Mouse (Mus musculus) B cell, adult 2 months (primary cell): ENCODE results near the gene Trim65.
"Not testable (repeated sequence)": the region's sequence is repeated elsewhere in the genome, so short reads cannot be mapped to it uniquely, and the experiment has no call there.

Experiments used
- DNase-seq, 2 experiments: peaks; one replicate each; pipeline ENCODE4 v3.0.0; 2022

Trim65 gene

GRCm38 (mm10) chr11:116138096-116138467 lies 7.2 kb upstream of the Trim65 start:
- no peak for DNase-seq

- no peak for DNase-seq
These were observed 3.2 kb upstream of the Trim65 start for GRCm38 (mm10) chr11:116134171-116134570.

- no peak for DNase-seq
These were observed 2.6 kb upstream of the Trim65 start for GRCm38 (mm10) chr11:116133497-116133896.

GRCm38 (mm10) chr11:116132366-116133333 lies 1.7 kb upstream of the Trim65 start:
- no peak for DNase-seq

GRCm38 (mm10) chr11:116131349-116132170 lies 632 bp upstream of the Trim65 start:
- no peak for DNase-seq

GRCm38 (mm10) chr11:116129993-116130487 lies 888 bp downstream of the Trim65 start:
- DNase-seq, result peak; percentile 40 to 43

GRCm38 (mm10) chr11:116129091-116129790 lies 1.7 kb downstream of the Trim65 start:
- DNase-seq, result no peak

DNA sequence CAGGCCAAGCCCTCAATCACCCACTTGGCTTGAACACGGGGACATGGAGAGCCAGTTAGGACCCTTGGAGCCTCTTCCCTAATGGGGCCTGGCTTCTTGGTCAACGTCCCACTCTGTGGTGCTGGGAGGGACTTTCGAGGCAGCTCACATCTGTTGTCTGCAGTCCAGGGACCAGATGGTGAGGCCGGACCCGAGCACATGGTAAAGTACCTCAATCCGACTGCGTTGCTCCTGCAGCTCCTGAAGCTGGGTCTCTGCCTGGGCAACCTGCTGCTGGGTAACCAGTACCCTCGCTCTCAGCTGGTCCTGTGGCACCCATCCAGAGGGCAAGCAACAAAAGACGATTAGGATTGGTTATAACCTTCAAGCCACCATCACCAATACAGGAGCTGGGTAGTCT lies 2.9 kb downstream of the Trim65 start:
- no peak for DNase-seq

DNA sequence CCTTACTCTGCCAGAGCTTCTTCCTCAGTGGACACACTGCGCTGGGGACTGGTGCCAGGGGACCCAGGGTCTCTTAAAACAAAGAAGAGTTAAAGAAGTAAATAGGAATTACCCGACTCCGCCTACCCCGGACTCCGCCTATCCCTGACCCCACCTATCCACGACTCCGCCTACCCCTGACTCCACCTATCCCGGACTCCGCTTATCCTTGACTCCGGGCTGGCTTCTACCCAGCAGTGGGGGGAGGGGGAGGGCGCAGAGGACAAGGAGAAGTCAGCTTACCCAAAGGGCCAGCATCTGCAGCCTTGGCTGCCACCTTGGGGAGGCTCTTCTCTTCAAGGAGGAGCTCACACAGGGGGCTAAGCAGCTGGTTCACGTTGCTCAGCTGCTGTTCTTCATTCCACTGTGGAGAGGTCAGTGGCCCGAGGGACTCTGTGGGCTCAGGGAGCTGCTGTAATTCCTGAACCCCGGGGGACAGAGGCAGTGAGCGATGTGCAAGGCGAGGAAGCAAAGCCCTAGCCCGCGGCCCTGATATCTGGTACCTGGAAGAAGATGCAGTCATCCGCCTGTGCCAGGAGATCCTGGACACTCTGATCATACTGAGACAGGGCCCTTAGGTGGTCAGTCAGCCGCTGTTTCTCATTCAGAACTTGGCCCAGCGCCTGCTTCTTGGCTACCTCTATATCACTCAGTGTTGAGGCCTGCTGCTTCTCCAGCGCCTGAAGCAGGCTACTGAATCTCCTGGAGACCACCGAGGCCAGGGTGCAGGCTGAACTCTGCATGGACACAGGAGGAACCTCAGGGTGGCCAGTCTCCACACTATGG lies 3.6 kb downstream of the Trim65 start, which contains the start of gene Trim47:
TSS of gene Trim47 (minus strand) at position 55 of the 825 bp plus-strand sequence.
- no peak for DNase-seq

DNA sequence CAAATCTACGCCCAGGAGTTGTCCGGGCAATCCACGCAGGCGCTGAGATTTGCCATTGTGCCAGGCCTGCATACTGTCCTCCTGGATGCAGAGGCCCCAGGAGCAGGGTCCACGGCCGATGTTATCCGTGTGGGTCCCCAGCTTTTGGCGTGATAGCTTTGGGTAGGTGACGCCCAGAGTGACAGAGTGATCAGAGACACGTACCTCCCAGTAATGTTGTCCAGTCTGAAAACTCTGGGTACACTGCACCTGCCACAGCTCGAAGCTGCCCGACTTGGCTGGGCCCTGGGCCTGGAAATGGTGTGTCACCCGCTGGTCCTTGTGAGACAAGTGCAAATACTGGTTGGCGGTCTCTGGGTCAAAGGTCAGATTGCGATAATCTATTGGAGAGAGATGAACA lies 4.7 kb downstream of the Trim65 start:
- DNase-seq, result no peak

- not testable (repeated sequence) for DNase-seq
These were observed 9.1 kb downstream of the Trim65 start for GRCm38 (mm10) chr11:116121731-116122245.

- peak; percentile 41 to 42 for DNase-seq
These were observed 13.1 kb downstream of the Trim65 start for GRCm38 (mm10) chr11:116117819-116118218.

DNA sequence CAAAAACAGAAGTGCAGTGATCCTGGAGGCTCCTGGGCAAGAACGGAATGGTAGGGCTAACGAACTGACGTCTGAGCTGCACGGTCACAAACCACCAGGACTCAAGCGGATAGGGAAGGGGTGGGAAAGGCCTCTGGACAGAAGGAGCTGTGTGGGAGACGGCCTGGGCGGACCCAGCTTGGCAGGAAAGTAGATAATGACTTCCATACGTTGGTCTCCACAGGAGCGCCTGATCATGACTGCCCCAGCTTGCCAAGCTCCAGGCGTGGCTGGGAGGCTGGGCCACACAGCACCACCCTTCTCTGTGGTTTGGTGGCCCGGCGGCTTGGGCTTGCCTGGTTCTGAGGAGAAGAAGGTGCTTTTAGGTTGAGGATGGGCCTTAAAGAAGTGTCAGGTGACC lies 13.7 kb downstream of the Trim65 start:
- DNase-seq, result no peak

GRCm38 (mm10) chr11:116111611-116112203 lies 19.2 kb downstream of the Trim65 start:
- DNase-seq, result no peak

DNA sequence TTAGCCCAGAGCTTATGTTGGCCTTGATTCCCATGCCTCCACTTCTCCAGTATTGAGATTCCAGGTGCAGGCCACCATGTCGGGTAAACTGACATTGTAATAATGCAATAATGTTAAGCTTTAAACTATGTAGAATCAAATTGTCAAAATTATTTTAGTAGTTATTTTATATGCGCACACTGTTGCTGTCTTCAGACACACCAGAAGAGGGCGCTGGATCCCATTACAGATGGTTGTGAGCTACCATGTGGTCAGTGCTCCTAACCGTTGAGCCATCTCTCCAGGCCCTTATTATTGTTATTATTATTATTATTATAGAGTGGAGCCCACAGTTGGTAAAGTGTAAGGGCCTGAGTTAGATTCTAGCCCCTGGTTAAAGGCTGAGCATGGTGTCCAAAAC lies 19.9 kb downstream of the Trim65 start:
- no peak for DNase-seq

DNA sequence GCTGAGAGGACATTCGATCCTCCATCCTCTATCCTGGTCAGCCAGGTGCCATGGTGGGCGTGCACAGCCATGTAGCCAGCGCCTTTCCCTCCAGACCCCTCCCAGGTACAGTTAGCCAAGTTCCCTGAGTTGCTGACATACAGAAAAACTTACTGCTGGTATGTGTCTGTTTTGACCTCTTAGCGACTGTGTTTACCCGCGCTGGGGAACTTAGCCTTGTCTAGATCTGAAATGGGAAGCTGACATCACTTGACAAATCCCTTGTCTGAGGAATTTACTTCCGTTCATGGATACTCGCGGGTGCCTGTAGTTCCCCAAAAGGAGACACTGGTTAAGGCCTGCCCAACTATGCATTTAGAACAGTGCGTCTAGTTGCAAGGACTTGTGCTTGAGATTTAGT lies 20.4 kb downstream of the Trim65 start:
- no peak for DNase-seq

DNA sequence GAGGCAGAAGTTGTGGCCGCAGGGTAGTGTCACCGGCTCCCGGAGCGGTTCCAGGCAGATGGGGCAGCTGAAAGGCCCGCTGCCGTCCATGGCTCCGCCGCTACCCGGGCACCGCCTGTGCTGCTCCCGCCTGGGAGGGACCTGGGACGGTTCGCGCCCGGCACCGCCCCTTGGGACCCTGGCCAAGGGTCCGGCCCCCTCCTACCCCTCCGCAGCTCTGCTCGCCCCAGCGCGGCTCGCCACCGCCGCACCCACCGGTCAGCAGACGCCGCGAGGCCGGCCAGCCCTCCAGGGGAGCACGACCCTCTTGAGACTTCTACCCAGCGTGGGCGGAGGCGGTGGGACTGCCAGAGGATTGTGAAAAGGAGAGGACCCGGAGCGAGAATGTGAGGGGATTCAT lies 20.8 kb downstream of the Trim65 start:
- no peak for DNase-seq

DNA sequence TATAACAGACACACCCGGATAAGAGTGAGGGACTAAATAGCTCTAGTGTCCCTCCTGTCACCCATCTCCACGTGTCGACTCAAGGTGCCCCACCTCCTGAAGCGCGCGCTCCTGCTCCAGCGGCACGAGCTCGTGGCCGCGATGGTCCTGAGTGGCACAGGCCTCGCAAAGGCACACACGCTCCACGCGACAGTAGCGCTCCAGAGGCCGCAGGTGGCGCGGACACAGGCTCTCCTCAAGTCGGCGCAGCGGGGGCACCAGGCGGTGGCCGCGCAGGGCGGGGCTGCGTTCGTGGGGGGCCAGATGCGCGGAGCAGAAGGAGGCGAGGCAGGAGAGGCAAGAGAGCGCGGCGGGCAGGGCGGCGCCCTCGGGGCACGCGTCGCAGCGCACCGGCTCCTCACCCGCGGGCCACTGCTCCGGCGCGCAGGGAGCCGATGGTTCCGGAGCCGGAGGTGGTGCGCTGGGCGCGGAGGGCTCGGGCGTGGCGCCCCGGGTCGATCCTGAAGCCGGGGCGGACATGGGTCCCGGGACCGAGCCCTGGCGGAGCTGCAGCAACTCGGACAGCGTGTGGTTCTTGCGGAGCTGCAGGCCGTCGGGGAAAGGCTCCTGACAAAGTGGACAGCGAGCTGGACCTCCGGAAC lies 21.4 kb downstream of the Trim65 start:
- DNase-seq, result peak; percentile 47 to 49

- DNase-seq, result no peak
These were observed 22.3 kb downstream of the Trim65 start for GRCm38 (mm10) chr11:116108464-116109137.

- no peak for DNase-seq
These were observed 23.1 kb downstream of the Trim65 start for GRCm38 (mm10) chr11:116107777-116108285.
